Mouse (Mus musculus) forebrain, embryonic 16.5 days (tissue): ENCODE data around the gene Ube2h. TPM values are rescaled to one million over a fixed set of nuclear protein-coding genes. Genes with fewer than 3 reads are reported as not detected.
"Not testable (repeated sequence)": the region's sequence is repeated elsewhere in the genome, so short reads cannot be mapped to it uniquely, and the experiment has no call there.

Experiments used
- ATAC-seq: fragments of 200-750 bp; cut with Nextera tagmentation; 2 replicates; pipeline ENCODE4 v1.8.0; 2017; ENCODE audit warnings: mild to moderate bottlenecking, moderate library complexity
- H3K27ac ChIP-seq: fragments of 300-500 bp; sonication (generic); 2 replicates; pipeline ENCODE4 v1.5.1; 2014; ENCODE audit warnings: low read length, control low read depth
- H3K27me3 ChIP-seq: fragments of 300-500 bp; sonication (generic); replicated peaks from 2 replicates; pipeline ENCODE4 v1.6.1; 2014; ENCODE audit warnings: low read length; ENCODE audit not compliant: control insufficient read depth, insufficient read depth
- H3K36me3 ChIP-seq: fragments of 300-500 bp; sonication (generic); 2 replicates; pipeline ENCODE4 v1.6.1; 2014; ENCODE audit not compliant: control insufficient read depth, insufficient read depth
- H3K4me1 ChIP-seq: fragments of 300-500 bp; sonication (generic); replicated peaks from 2 replicates; pipeline ENCODE4 v1.6.1; 2014; ENCODE audit warnings: low read length; ENCODE audit not compliant: control insufficient read depth, insufficient read depth
- H3K4me2 ChIP-seq: fragments of 300-500 bp; sonication (generic); 2 replicates; pipeline ENCODE4 v1.6.1; 2014; ENCODE audit warnings: mild to moderate bottlenecking, low read length, control low read depth
- H3K4me3 ChIP-seq: fragments of 300-500 bp; sonication (generic); replicated peaks from 2 replicates; pipeline ENCODE4 v1.5.1; 2014; ENCODE audit warnings: mild to moderate bottlenecking, low read length, control low read depth
- H3K9ac ChIP-seq: fragments of 300-500 bp; sonication (generic); replicated peaks from 2 replicates; pipeline ENCODE4 v1.6.1; 2014; ENCODE audit warnings: low read depth, low read length, control low read depth
- H3K9me3 ChIP-seq: fragments of 300-500 bp; sonication (generic); 2 replicates; pipeline ENCODE4 v1.6.1; 2016; ENCODE audit warnings: low read length; ENCODE audit not compliant: control insufficient read depth
- WGBS: fragments of 180-500 bp; shearing (Covaris S2); extraction: QIAGEN DNeasy Blood & Tissue Kit; methylation state at CpG from one replicate; pipeline ENCODE4 v1.1.7; 2014; 5-methylcytosine and 5-hydroxymethylcytosine counted together
- polyA plus RNA-seq: library from polyadenylated mRNA; unstranded; fragments of >200 nt; fragmentation: Nextera tagmentation; extraction: Ambion mirVana; gene quantifications from 2 replicates; pipeline ENCODE4 v1.2.1, GENCODE M21; 2015

The Ube2h gene
- polyA plus RNA-seq, 1 experiment from 2014 or later: 65.9 TPM

GRCm38 (mm10) chr6:30208844-30209243 is 95.5 kb downstream of the Ube2h start:
- Histone ChIP-seq H3K4me2 (no peak overlapping the region), H3K4me1 (peaks cover 3% of the 10 kb centered on the region)
- WGBS: 38% methylated on average over 4 of the region's 4 CpGs

GRCm38 (mm10) chr6:30205587-30206202 is 98.6 kb downstream of the Ube2h start:
- Histone ChIP-seq H3K36me3 (no peaks in the 10 kb centered on the region), H3K27ac (no peak overlapping the region), H3K4me2 (peak overlapping the region; percentile 43), H3K4me3 (peak overlapping the region; percentile 19), H3K27me3 (no peaks in the 10 kb centered on the region), H3K9me3 (no peaks in the 10 kb centered on the region), H3K9ac (no peak overlapping the region; the same call in 1 of the 2 replicates), H3K4me1 (peaks cover 3% of the 10 kb centered on the region)
- ATAC-seq: peak; percentile 86
- 7% methylated on average over 23 of the region's 30 CpGs for WGBS

More at GRCm38 (mm10) chr6:30208844-30209243, 95.5 kb downstream of the Ube2h start:
- H3K9me3 ChIP-seq: no peaks in the 10 kb centered on the region
- no peak for ATAC-seq
- no peaks in the 10 kb centered on the region for H3K27me3 ChIP-seq
- no peaks in the 10 kb centered on the region for H3K36me3 ChIP-seq
- H3K4me3 ChIP-seq: no peak overlapping the region
- no peak overlapping the region for H3K27ac ChIP-seq
- no peak overlapping the region for H3K9ac ChIP-seq

GRCm38 (mm10) chr6:30205180-30205538 is 99.2 kb downstream of the Ube2h start:
- H3K4me2 ChIP-seq, H3K36me3 ChIP-seq, H3K9ac ChIP-seq, H3K27me3 ChIP-seq, H3K4me3 ChIP-seq, ATAC-seq, H3K4me1 ChIP-seq, H3K27ac ChIP-seq, H3K9me3 ChIP-seq: not testable (repeated sequence)
- WGBS: 86% methylated on average over 5 of the region's 6 CpGs

GRCm38 (mm10) chr6:30204383-30205179 is 99.8 kb downstream of the Ube2h start:
- H3K27me3 ChIP-seq: no peaks in the 10 kb centered on the region
- no peak for ATAC-seq
- no peak overlapping the region for H3K27ac ChIP-seq
- H3K4me3 ChIP-seq: no peak overlapping the region
- no peaks in the 10 kb centered on the region for H3K36me3 ChIP-seq
- H3K4me1 ChIP-seq: peaks cover 3% of the 10 kb centered on the region
- no peaks in the 10 kb centered on the region for H3K9me3 ChIP-seq
- no peak overlapping the region for H3K4me2 ChIP-seq
- no peak overlapping the region for H3K9ac ChIP-seq
- WGBS: 48% methylated on average over 20 of the region's 20 CpGs

GRCm38 (mm10) chr6:30196143-30196542 is 108.2 kb downstream of the Ube2h start:
- ATAC-seq: no peak
- H3K4me1 ChIP-seq: no peaks in the 10 kb centered on the region
- no peaks in the 10 kb centered on the region for H3K9me3 ChIP-seq
- H3K36me3 ChIP-seq: no peaks in the 10 kb centered on the region
- no peak overlapping the region for H3K4me2 ChIP-seq
- no peak overlapping the region for H3K4me3 ChIP-seq
- H3K9ac ChIP-seq: no peak overlapping the region
- no peak overlapping the region for H3K27ac ChIP-seq
- H3K27me3 ChIP-seq: no peaks in the 10 kb centered on the region
- WGBS: 78% methylated on average over 8 of the region's 8 CpGs

GRCm38 (mm10) chr6:30195656-30196055 is 108.7 kb downstream of the Ube2h start:
- H3K27me3 ChIP-seq: no peaks in the 10 kb centered on the region
- 84% methylated on average over 11 of the region's 11 CpGs for WGBS

GRCm38 (mm10) chr6:30183624-30184023 is 120.7 kb downstream of the Ube2h start:
- H3K4me2 ChIP-seq: no peak overlapping the region
- no peak for ATAC-seq
- 0 out of 2 replicates have a peak, but pooled peaks cover 3% of the 10 kb centered on the region for H3K4me1 ChIP-seq
- H3K9me3 ChIP-seq: no peaks in the 10 kb centered on the region
- H3K9ac ChIP-seq: no peak overlapping the region
- H3K36me3 ChIP-seq: no peaks in the 10 kb centered on the region
- H3K27ac ChIP-seq: no peak overlapping the region
- WGBS: 84% methylated on average over 4 of the region's 4 CpGs
- no peak overlapping the region for H3K4me3 ChIP-seq
- H3K27me3 ChIP-seq: peaks cover 22% of the 10 kb centered on the region

More at GRCm38 (mm10) chr6:30195656-30196055, 108.7 kb downstream of the Ube2h start:
- Histone ChIP-seq H3K4me1 (no peaks in the 10 kb centered on the region), H3K27ac (no peak overlapping the region), H3K9ac (no peak overlapping the region), H3K36me3 (no peaks in the 10 kb centered on the region), H3K9me3 (no peaks in the 10 kb centered on the region), H3K4me3 (no peak overlapping the region), H3K4me2 (no peak overlapping the region)
- no peak for ATAC-seq

- Histone ChIP-seq H3K9ac (no peak overlapping the region), H3K36me3 (no peaks in the 10 kb centered on the region), H3K4me2 (no peak overlapping the region), H3K27ac (no peak overlapping the region), H3K27me3 (peaks cover 33% of the 10 kb centered on the region), H3K4me1 (0 out of 2 replicates have a peak, but pooled peaks cover 8% of the 10 kb centered on the region), H3K4me3 (no peak overlapping the region), H3K9me3 (no peaks in the 10 kb centered on the region)
- 47% methylated on average over 6 of the region's 6 CpGs for WGBS
- ATAC-seq: no peak
Measured at GRCm38 (mm10) chr6:30182038-30182437, 122.3 kb downstream of the Ube2h start.

- H3K4me2 ChIP-seq: no peak overlapping the region
- no peak for ATAC-seq
- H3K9me3 ChIP-seq: no peaks in the 10 kb centered on the region
- no peak overlapping the region for H3K4me3 ChIP-seq
- no peaks in the 10 kb centered on the region for H3K36me3 ChIP-seq
- peaks cover 43% of the 10 kb centered on the region for H3K27me3 ChIP-seq
- WGBS: 34% methylated on average over 2 of the region's 2 CpGs
- no peak overlapping the region for H3K9ac ChIP-seq
- no peak overlapping the region for H3K27ac ChIP-seq
- H3K4me1 ChIP-seq: peaks cover 16% of the 10 kb centered on the region
Measured at GRCm38 (mm10) chr6:30180321-30180720, 124.0 kb downstream of the Ube2h start.
